Mouse (Mus musculus) layer of hippocampus, postnatal 36 days (tissue): ENCODE measurements around the gene Ikbke. TPM values are rescaled to one million over a fixed set of nuclear protein-coding genes. Genes with fewer than 3 reads are reported as not detected.
"Not testable (repeated sequence)": the region's sequence is repeated elsewhere in the genome, so short reads cannot be mapped to it uniquely, and the experiment has no call there.

ENCODE experiments used
- DNase-seq, 2 experiments: peaks; one replicate each; pipeline ENCODE4 v3.0.0; 2022
- total RNA-seq, 2 experiments: library from RNA; stranded (reverse); gene quantifications; 2 replicates each; pipeline ENCODE4 v1.2.3; 2021

Ikbke gene
- total RNA-seq, 2 experiments from 2014 or later, result 1.6 to 2.7 TPM

GRCm38 (mm10) chr1:131280280-131280679 lies 874 bp upstream of the Ikbke start:
- DNase-seq, result no peak

GRCm38 (mm10) chr1:131278606-131279455 lies 575 bp downstream of the Ikbke start:
- DNase-seq, result no peak

GRCm38 (mm10) chr1:131276831-131277230 lies 2.6 kb downstream of the Ikbke start:
- DNase-seq, result no peak

GRCm38 (mm10) chr1:131275577-131275976 lies 3.8 kb downstream of the Ikbke start:
- no peak for DNase-seq

- DNase-seq, result no peak
Measured at GRCm38 (mm10) chr1:131274725-131275539, 4.5 kb downstream of the Ikbke start.

GRCm38 (mm10) chr1:131269797-131270578 lies 9.4 kb downstream of the Ikbke start:
- DNase-seq, result peak; percentile 71 to 72

GRCm38 (mm10) chr1:131268776-131269175 lies 10.6 kb downstream of the Ikbke start:
- DNase-seq, result no peak

GRCm38 (mm10) chr1:131263905-131264304 lies 15.5 kb downstream of the Ikbke start:
- no peak for DNase-seq

GRCm38 (mm10) chr1:131260309-131260656 lies 19.1 kb downstream of the Ikbke start:
- peak; percentile 51 to 56 for DNase-seq

- DNase-seq, result no peak
Measured at GRCm38 (mm10) chr1:131259632-131260308, 19.6 kb downstream of the Ikbke start.

GRCm38 (mm10) chr1:131257288-131257687 lies 22.1 kb downstream of the Ikbke start:
- no peak for DNase-seq

GRCm38 (mm10) chr1:131252516-131253250 lies 26.7 kb downstream of the Ikbke start:
- DNase-seq, result not testable (repeated sequence)

GRCm38 (mm10) chr1:131246433-131247395 lies 32.7 kb downstream of the Ikbke start:
- no peak for DNase-seq

GRCm38 (mm10) chr1:131245926-131246325 lies 33.5 kb downstream of the Ikbke start:
- peak in 1 of 2 experiments; percentile 25 for DNase-seq

GRCm38 (mm10) chr1:131245089-131245856 lies 34.1 kb downstream of the Ikbke start, which contains the start of gene Rassf5:
Rassf5 (minus strand) TSS chr1:131245258.
- DNase-seq, result peak; percentile 50 to 59

GRCm38 (mm10) chr1:131244536-131245088 lies 34.8 kb downstream of the Ikbke start:
- DNase-seq, result no peak

GRCm38 (mm10) chr1:131242956-131243355 lies 36.5 kb downstream of the Ikbke start:
- no peak for DNase-seq

- DNase-seq, result no peak
Measured at GRCm38 (mm10) chr1:131239576-131240193, 39.7 kb downstream of the Ikbke start.
